10 mouse cellular contexts compared by ENCODE assay signal in the genomic region with DNA sequence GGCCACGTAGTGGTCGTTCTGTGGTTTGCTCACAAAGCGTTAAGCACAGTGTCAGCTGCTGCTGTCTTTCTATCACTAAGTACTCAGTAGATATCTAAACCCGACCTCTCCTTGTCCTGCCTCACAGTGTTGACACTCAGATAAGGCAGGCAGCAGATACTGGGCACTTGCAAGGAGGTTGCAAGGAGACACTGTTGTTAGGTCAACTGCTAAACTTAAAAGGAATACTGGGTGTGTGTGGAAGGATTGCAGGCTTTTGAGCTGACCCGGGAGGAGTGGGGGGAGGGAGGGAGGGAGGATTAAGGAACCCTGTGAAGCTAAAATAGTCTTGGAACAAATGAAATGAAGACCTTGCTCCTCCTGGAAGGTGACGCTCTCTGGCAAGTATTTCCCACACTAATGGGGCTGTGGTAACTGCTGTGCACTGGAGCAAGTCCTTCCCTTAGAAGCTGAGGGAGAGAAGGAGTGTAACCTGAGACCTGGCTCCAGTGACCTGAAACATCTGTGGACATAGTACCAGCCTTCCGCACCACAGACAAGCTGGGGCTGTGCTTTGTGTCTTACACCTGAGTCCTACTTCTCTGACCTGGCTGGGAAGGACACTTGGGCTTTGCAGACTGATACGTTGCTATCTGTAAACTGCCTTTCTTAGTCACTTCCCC. TPM values are rescaled to one million over a fixed set of nuclear protein-coding genes. Genes with fewer than 3 reads are reported as not detected.
A peak's percentile ranks its signal among the peaks of the same experiment; 100 is the strongest.
DNase-seq lines count a peak whose midpoint lies in the region; ATAC-seq and TF ChIP-seq lines count a peak whose summit lies in the region.
"Had no signal": no experiment of that assay in that cellular context is flagged by ENCODE, and none has a peak within 500 bp of the region (broad histone marks: within the 10 kb centered on the region; RNA-seq: fewer than 3 reads in every experiment).

No protein-coding gene starts in this region.

- peaks cover 35% of the 10 kb centered on the region for H3K4me1 ChIP-seq in heart, embryonic 13.5 days
- H3K4me1 ChIP-seq in embryonic facial prominence, embryonic 10.5 days = peaks cover 28% of the 10 kb centered on the region
- H3K4me1 ChIP-seq in kidney, embryonic 15.5 days = peaks cover 36% of the 10 kb centered on the region

- no peak overlapping the region for H3ac ChIP-seq in myocyte (ENCODE audit: control insufficient read depth, insufficient read length)

- intact Hi-C loops in heart, postnatal 25 days (cut with DNase I) = no loop called here

- no peaks in the 10 kb centered on the region for H3K27me3 ChIP-seq in heart, embryonic 13.5 days (replicated peaks)
- H3K27me3 ChIP-seq in embryonic facial prominence, embryonic 10.5 days (replicated peaks; ENCODE audit: low read depth, poor library complexity, severe bottlenecking) = no peaks in the 10 kb centered on the region
- no peaks in the 10 kb centered on the region for H3K27me3 ChIP-seq in kidney, embryonic 15.5 days
- no peaks in the 10 kb centered on the region for H3K27me3 ChIP-seq in myocyte (ENCODE audit: control insufficient read depth, insufficient read depth, insufficient read length)

- no peak; the same call in 1 of the 2 replicates for ATAC-seq in heart, embryonic 13.5 days (ENCODE audit: extremely low read depth, insufficient number of reproducible peaks, low FRiP score, low TSS enrichment)
- peak; percentile 95 for ATAC-seq in kidney, embryonic 15.5 days (replicated peaks; ENCODE audit: low FRiP score)
- ATAC-seq: inflammation-experienced regulatory T-cells, adult 6 months had no signal

- no peaks in the 10 kb centered on the region for H3K36me3 ChIP-seq in heart, embryonic 13.5 days
- no peaks in the 10 kb centered on the region for H3K36me3 ChIP-seq in embryonic facial prominence, embryonic 10.5 days (replicated peaks)
- H3K36me3 ChIP-seq in kidney, embryonic 15.5 days = no peaks in the 10 kb centered on the region
- no peaks in the 10 kb centered on the region for H3K36me3 ChIP-seq in myocyte (ENCODE audit: control insufficient read depth, insufficient read depth)

- TF ChIP-seq POLR2A in myocyte (IDR thresholded peaks at IDR 0.05; ENCODE audit: insufficient read length, low read depth) = no peak

- peak overlapping the region; percentile 39 for H3K4me2 ChIP-seq in heart, embryonic 13.5 days
- 0 out of 2 replicates have a peak overlapping the region, but pooled peaks have one; percentile 16 for H3K4me2 ChIP-seq in kidney, embryonic 15.5 days
- H3K4me2 ChIP-seq in myocyte (ENCODE audit: low read depth) = peak overlapping the region; percentile 53

- peak overlapping the region; percentile 66 for H3K9ac ChIP-seq in heart, embryonic 13.5 days
- H3K9ac ChIP-seq in kidney, embryonic 15.5 days = no peak overlapping the region

- DNase-seq in heart, postnatal 25 days (ENCODE audit: low spot score) = no peak
- peak; percentile 65 for DNase-seq in embryonic facial prominence, embryonic 10.5 days (ENCODE audit: low spot score)
- no peak for DNase-seq in ovary, postnatal 14 days (ENCODE audit: low spot score)
- no peak for DNase-seq in testis, postnatal 14 days (ENCODE audit: low spot score)
- DNase-seq in cerebellum, postnatal 4 days (ENCODE audit: low spot score in 2 of 2) = no peak
- DNase-seq: cerebellum, adult 2 months had no signal

- H3K4me3 ChIP-seq in heart, embryonic 13.5 days = no peak overlapping the region
- H3K4me3 ChIP-seq in embryonic facial prominence, embryonic 10.5 days = no peak overlapping the region
- no peak overlapping the region for H3K4me3 ChIP-seq in kidney, embryonic 15.5 days (replicated peaks)
- H3K4me3 ChIP-seq in myocyte = no peak overlapping the region

- peak overlapping the region; percentile 80 for H3K27ac ChIP-seq in heart, embryonic 13.5 days (replicated peaks)
- H3K27ac ChIP-seq in embryonic facial prominence, embryonic 10.5 days (replicated peaks) = peak overlapping the region; percentile 35
- peak overlapping the region; percentile 95 for H3K27ac ChIP-seq in kidney, embryonic 15.5 days

- 7% methylated on average over 8 of the region's 8 CpGs for WGBS in heart, embryonic 13.5 days
- 27% methylated on average over 8 of the region's 8 CpGs for WGBS in embryonic facial prominence, embryonic 10.5 days
- 20% methylated on average over 8 of the region's 8 CpGs for WGBS in kidney, embryonic 15.5 days

- H3K9me3 ChIP-seq in heart, embryonic 13.5 days = no peaks in the 10 kb centered on the region
- no peaks in the 10 kb centered on the region for H3K9me3 ChIP-seq in embryonic facial prominence, embryonic 10.5 days
- no peaks in the 10 kb centered on the region for H3K9me3 ChIP-seq in kidney, embryonic 15.5 days (replicated peaks)

- H3K79me2 ChIP-seq in myocyte (ENCODE audit: control insufficient read depth, insufficient read depth) = no peaks in the 10 kb centered on the region

TF ChIP-seq in myocyte, 11 proteins besides CTCF, POLR2A, EP300 and RAD21:
- TF ChIP-seq TCF12 (IDR thresholded peaks at IDR 0.05; ENCODE audit: insufficient read depth, poor library complexity, severe bottlenecking) = no peak
- TF ChIP-seq TCF3 (IDR thresholded peaks at IDR 0.05; ENCODE audit: insufficient read length, low read depth) = no peak
- TF ChIP-seq USF1 (IDR thresholded peaks at IDR 0.05; ENCODE audit: low read depth) = no peak
- TF ChIP-seq REST (IDR thresholded peaks at IDR 0.05; ENCODE audit: insufficient read depth, insufficient read length) = no peak
- peak; percentile 77 to 92 (median 86) for TF ChIP-seq MYOD1 (IDR thresholded peaks at IDR 0.05; ENCODE audit: control insufficient read depth in 1 of 3, insufficient read length in 2 of 3, low read depth in 2 of 3)
- TF ChIP-seq POLR2AphosphoS2 (IDR thresholded peaks at IDR 0.05; ENCODE audit: insufficient read length, low read depth) = no peak
- no peak for TF ChIP-seq MAX (IDR thresholded peaks at IDR 0.05; ENCODE audit: low read depth)
- TF ChIP-seq CEBPB (IDR thresholded peaks at IDR 0.05; ENCODE audit: insufficient read depth, poor library complexity, severe bottlenecking) = 0 out of 2 replicates have a peak, but pooled peaks have one; percentile 15
- TF ChIP-seq MYOG (IDR thresholded peaks at IDR 0.05; ENCODE audit: control insufficient read depth in 1 of 3, insufficient read depth in 1 of 3, insufficient read length in 2 of 3, low read depth in 2 of 3) = no peak

RNA-seq across cellular contexts. Expression of a gene that starts 28.6 kb away (rescaled TPM):
- polyA plus RNA-seq in heart, embryonic 13.5 days (2015; fragmentation: Nextera tagmentation; extraction: Ambion mirVana) = 3,954 and 4,354 TPM in 2 replicates
- over 10,000 TPM; 12,975 to 13,062 TPM for total RNA-seq in heart, postnatal 25 days (2021)
- polyA plus RNA-seq in embryonic facial prominence, embryonic 10.5 days (2016; fragmentation: Nextera tagmentation; extraction: Ambion mirVana) = 331 and 369 TPM in 2 replicates
- polyA plus RNA-seq in kidney, embryonic 15.5 days (2015; fragmentation: Nextera tagmentation; extraction: Ambion mirVana) = 533 and 589 TPM in 2 replicates
- polyA plus RNA-seq in myocyte (2012; fragmentation: generic; extraction: Trizol) = 1,921 TPM

Comparison
In these comparisons a context has a peak if more than half of its experiments do, and no peak if none do; other contexts are left out.
1. H3K27ac ChIP-seq: peak in every context shown above with its lines; median percentile 95 in kidney, embryonic 15.5 days; 80 in heart, embryonic 13.5 days; 35 in embryonic facial prominence, embryonic 10.5 days.